Mouse (Mus musculus) left cerebral cortex, adult 6 months (tissue): Measurements from ENCODE around the gene Dnajb8. TPM values are rescaled to one million over a fixed set of nuclear protein-coding genes. Genes with fewer than 3 reads are reported as not detected.

ENCODE experiments used
- long read RNA-seq, 2 experiments: library from polyadenylated mRNA; unstranded; transcript quantifications; one replicate each; pipeline ENCODE4 v2.0.0; 2019 to 2020
- polyA plus RNA-seq: library from polyadenylated mRNA; unstranded; fragments of <200 nt; fragmentation: Nextera tagmentation; gene quantifications from 2 replicates; pipeline ENCODE4 v1.2.3, GENCODE M21; 2021

Dnajb8 gene
- polyA plus RNA-seq = not detected in 2 replicates
- long read RNA-seq, experiment 1 = 0 reads
- long read RNA-seq, experiment 2 = 0 reads

GRCm38 (mm10) chr6:88221968-88222367 lies at the start of gene Dnajb8:
TSS of gene Dnajb8 (plus strand) at chr6:88222268.

GRCm38 (mm10) chr6:88193433-88194052 lies 28.5 kb upstream of the Dnajb8 start, which contains the start of gene Gata2:
TSS of gene Gata2 (plus strand) at chr6:88193891.

Other genes starting within 250 kb of the Dnajb8 start
- 1.7 and 24.2 TPM in 2 replicates for gene H1fx, start 240.6 kb upstream of the Dnajb8 start, polyA plus RNA-seq
- 324 and 362 TPM in 2 replicates for gene Rab7, start 177.0 kb upstream of the Dnajb8 start, polyA plus RNA-seq
- 111 and 122 TPM in 2 replicates for gene Rpn1, start 137.8 kb upstream of the Dnajb8 start, polyA plus RNA-seq
- gene Gata2, start 28.4 kb upstream of the Dnajb8 start, polyA plus RNA-seq = 3.3 and 7.5 TPM in 2 replicates
- 29.8 and 31.0 TPM in 2 replicates for gene Eefsec, start 224.3 kb downstream of the Dnajb8 start, polyA plus RNA-seq
- gene Ruvbl1, start 243.1 kb downstream of the Dnajb8 start, polyA plus RNA-seq = 63.5 and 80.4 TPM in 2 replicates